Mouse (Mus musculus) megakaryocyte, embryonic 14.5 days (primary cell): Measurements from ENCODE around the gene Ank3.

Experiments
- FLI1 ChIP-seq: IDR thresholded peaks from 2 replicates; pipeline ENCODE4 v1.6.1; 2012; ENCODE audit warnings: low read length, inconsistent platforms, mixed read lengths
- GATA1 ChIP-seq: IDR thresholded peaks from 3 replicates; pipeline ENCODE4 v1.6.1; 2012; ENCODE audit warnings: mixed read lengths, low read length, inconsistent platforms, borderline replicate concordance

GRCm38 (mm10) chr10:70004058-70004457, 605.5 kb downstream of the Ank3 start:
- no peak for TF ChIP-seq GATA1
- TF ChIP-seq FLI1: no peak
